Mouse (Mus musculus): Measurements from ENCODE around the gene Map1b. TPM values are rescaled to one million over a fixed set of nuclear protein-coding genes. Genes with fewer than 3 reads are reported as not detected.
A peak's percentile ranks its signal among the peaks of the same experiment; 100 is the strongest.

Gene Map1b
- polyA plus RNA-seq, 2 experiments, result 17.5 to 142 TPM

- Histone ChIP-seq H3K4me3 (replicated peaks; ENCODE audit: low read length) (no peak overlapping the region), H3K9ac (ENCODE audit: low read depth, low read length, severe bottlenecking) (no peak overlapping the region), H3K27ac (replicated peaks; ENCODE audit: low read depth, low read length) (no peak overlapping the region), H3K27me3 (ENCODE audit: control insufficient read depth, insufficient read depth, low read length) (no peaks in the 10 kb centered on the region), H3K9me3 (ENCODE audit: control insufficient read depth, low read length) (no peaks in the 10 kb centered on the region), H3K4me1 (ENCODE audit: control insufficient read depth, insufficient read depth, low read length) (peaks cover 41% of the 10 kb centered on the region), H3K36me3 (ENCODE audit: control insufficient read depth, insufficient read depth, low read length) (no peaks in the 10 kb centered on the region), H3K4me2 (replicated peaks; ENCODE audit: low read depth, low read length, severe bottlenecking) (no peak overlapping the region)
- TF ChIP-seq POLR2A (IDR thresholded peaks at IDR 0.05; ENCODE audit: borderline replicate concordance, extremely low read depth, insufficient read depth, insufficient read length), result no peak
- DNase-seq (ENCODE audit: low spot score) (no peak), ATAC-seq (ENCODE audit: low FRiP score, low read depth) (no peak)
- WGBS, result 79% methylated on average over 7 of the region's 7 CpGs
Observed at GRCm38 (mm10) chr13:99447002-99447401, 69.3 kb downstream of the Map1b start.

- H3K4me3 ChIP-seq (replicated peaks; ENCODE audit: low read length), result no peak overlapping the region
- ATAC-seq (ENCODE audit: low FRiP score, low read depth) (no peak), DNase-seq (ENCODE audit: low spot score) (no peak)
- H3K9me3 ChIP-seq (ENCODE audit: control insufficient read depth, low read length), result no peaks in the 10 kb centered on the region
- H3K4me1 ChIP-seq (ENCODE audit: control insufficient read depth, insufficient read depth, low read length), result peaks cover 48% of the 10 kb centered on the region
- no peak overlapping the region; the same call in 1 of the 2 replicates for H3K4me2 ChIP-seq (replicated peaks; ENCODE audit: low read depth, low read length, severe bottlenecking)
- peaks cover 13% of the 10 kb centered on the region for H3K36me3 ChIP-seq (ENCODE audit: control insufficient read depth, insufficient read depth, low read length)
- no peak overlapping the region for H3K27ac ChIP-seq (replicated peaks; ENCODE audit: low read depth, low read length)
- 8% methylated on average over 6 of the region's 6 CpGs for WGBS
- H3K9ac ChIP-seq (ENCODE audit: low read depth, low read length, severe bottlenecking), result no peak overlapping the region
- no peaks in the 10 kb centered on the region for H3K27me3 ChIP-seq (ENCODE audit: control insufficient read depth, insufficient read depth, low read length)
- no peak for TF ChIP-seq POLR2A (IDR thresholded peaks at IDR 0.05; ENCODE audit: borderline replicate concordance, extremely low read depth, insufficient read depth, insufficient read length)
Observed at GRCm38 (mm10) chr13:99444880-99445279, 71.5 kb downstream of the Map1b start.

DNA sequence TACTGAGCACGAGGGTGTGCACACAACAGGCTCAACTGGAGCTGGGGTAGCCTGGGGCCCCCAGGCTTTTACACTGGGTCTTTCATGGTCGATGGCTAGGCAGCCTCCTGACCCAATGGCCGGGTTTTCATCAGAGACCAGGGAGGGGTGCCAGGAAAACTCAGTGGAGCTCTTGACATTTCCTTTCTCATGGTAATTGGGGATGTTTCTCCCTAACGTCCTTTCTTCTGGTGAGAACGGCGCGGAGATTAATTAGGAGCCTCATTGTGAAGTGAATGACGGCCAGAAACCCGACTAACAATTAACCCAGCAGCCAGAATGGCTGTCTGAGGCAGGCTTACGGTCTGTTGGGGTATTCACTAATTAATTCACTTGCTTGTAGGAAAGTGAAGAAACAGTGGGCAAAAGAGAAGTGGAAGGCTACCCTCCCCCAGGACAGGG lies 71.9 kb downstream of the Map1b start:
- 23% methylated on average over 10 of the region's 10 CpGs for WGBS
- ATAC-seq (ENCODE audit: low FRiP score, low read depth), result no peak
- H3K9me3 ChIP-seq (ENCODE audit: control insufficient read depth, low read length), result no peaks in the 10 kb centered on the region
- peaks cover 18% of the 10 kb centered on the region for H3K36me3 ChIP-seq (ENCODE audit: control insufficient read depth, insufficient read depth, low read length)
- no peaks in the 10 kb centered on the region for H3K27me3 ChIP-seq (ENCODE audit: control insufficient read depth, insufficient read depth, low read length)
- no peak overlapping the region for H3K27ac ChIP-seq (replicated peaks; ENCODE audit: low read depth, low read length)
- no peak overlapping the region for H3K4me3 ChIP-seq (replicated peaks; ENCODE audit: low read length)
- H3K4me2 ChIP-seq (replicated peaks; ENCODE audit: low read depth, low read length, severe bottlenecking), result no peak overlapping the region
- H3K4me1 ChIP-seq (ENCODE audit: control insufficient read depth, insufficient read depth, low read length), result peaks cover 43% of the 10 kb centered on the region
- H3K9ac ChIP-seq (ENCODE audit: low read depth, low read length, severe bottlenecking), result no peak overlapping the region
- DNase-seq (ENCODE audit: low spot score), result no peak
- TF ChIP-seq POLR2A (IDR thresholded peaks at IDR 0.05; ENCODE audit: borderline replicate concordance, extremely low read depth, insufficient read depth, insufficient read length), result no peak

- no peak for DNase-seq (ENCODE audit: low spot score)
- H3K4me3 ChIP-seq (replicated peaks; ENCODE audit: low read length), result no peak overlapping the region
- H3K9me3 ChIP-seq (ENCODE audit: control insufficient read depth, low read length), result no peaks in the 10 kb centered on the region
- H3K4me2 ChIP-seq (replicated peaks; ENCODE audit: low read depth, low read length, severe bottlenecking), result no peak overlapping the region
- no peaks in the 10 kb centered on the region for H3K27me3 ChIP-seq (ENCODE audit: control insufficient read depth, insufficient read depth, low read length)
- peaks cover 18% of the 10 kb centered on the region for H3K36me3 ChIP-seq (ENCODE audit: control insufficient read depth, insufficient read depth, low read length)
- no peak for TF ChIP-seq POLR2A (IDR thresholded peaks at IDR 0.05; ENCODE audit: borderline replicate concordance, extremely low read depth, insufficient read depth, insufficient read length)
- 85% methylated on average over 7 of the region's 7 CpGs for WGBS
- H3K9ac ChIP-seq (ENCODE audit: low read depth, low read length, severe bottlenecking), result no peak overlapping the region
- ATAC-seq (ENCODE audit: low FRiP score, low read depth), result no peak
- no peak overlapping the region for H3K27ac ChIP-seq (replicated peaks; ENCODE audit: low read depth, low read length)
- peaks cover 36% of the 10 kb centered on the region for H3K4me1 ChIP-seq (ENCODE audit: control insufficient read depth, insufficient read depth, low read length)
Observed at GRCm38 (mm10) chr13:99443484-99444175, 72.7 kb downstream of the Map1b start.

- Histone ChIP-seq H3K4me2 (replicated peaks; ENCODE audit: low read depth, low read length, severe bottlenecking) (no peak overlapping the region), H3K9me3 (ENCODE audit: control insufficient read depth, low read length) (no peaks in the 10 kb centered on the region), H3K9ac (ENCODE audit: low read depth, low read length, severe bottlenecking) (no peak overlapping the region), H3K4me1 (ENCODE audit: control insufficient read depth, insufficient read depth, low read length) (peaks cover 32% of the 10 kb centered on the region), H3K36me3 (ENCODE audit: control insufficient read depth, insufficient read depth, low read length) (peaks cover 21% of the 10 kb centered on the region), H3K4me3 (replicated peaks; ENCODE audit: low read length) (no peak overlapping the region), H3K27ac (replicated peaks; ENCODE audit: low read depth, low read length) (peak overlapping the region; percentile 20; the same call in 1 of the 2 replicates), H3K27me3 (ENCODE audit: control insufficient read depth, insufficient read depth, low read length) (no peaks in the 10 kb centered on the region)
- no peak for ATAC-seq (ENCODE audit: low FRiP score, low read depth)
- 71% methylated on average over 12 of the region's 12 CpGs for WGBS
- DNase-seq (ENCODE audit: low spot score), result no peak
- TF ChIP-seq POLR2A (IDR thresholded peaks at IDR 0.05; ENCODE audit: borderline replicate concordance, extremely low read depth, insufficient read depth, insufficient read length), result no peak
Observed at GRCm38 (mm10) chr13:99442434-99443249, 73.7 kb downstream of the Map1b start.
